Mouse (Mus musculus) midbrain, postnatal 0 days (tissue): ENCODE results near the gene Mon1a. TPM values are rescaled to one million over a fixed set of nuclear protein-coding genes. Genes with fewer than 3 reads are reported as not detected.

ENCODE experiments used
- ATAC-seq: fragments of 200-750 bp; cut with Nextera tagmentation; 2 replicates; pipeline ENCODE4 v1.8.0; 2017; ENCODE audit warnings: moderate number of reproducible peaks, mild to moderate bottlenecking, moderate TSS enrichment, moderate library complexity; ENCODE audit not compliant: low FRiP score
- DNase-seq: peaks from one replicate; pipeline ENCODE4 v3.0.0-alpha.2; 2015; ENCODE audit warnings: low spot score
- H3K27ac ChIP-seq: fragments of 300-500 bp; sonication (generic); 2 replicates; pipeline ENCODE4 v1.5.1; 2014; ENCODE audit warnings: low read depth, mild to moderate bottlenecking, low read length, mixed read lengths
- H3K27me3 ChIP-seq: fragments of 300-500 bp; sonication (generic); 2 replicates; pipeline ENCODE4 v1.6.1; 2014; ENCODE audit warnings: low read length, control low read depth, mixed read lengths; ENCODE audit not compliant: insufficient read depth
- H3K36me3 ChIP-seq: fragments of 300-500 bp; sonication (generic); 2 replicates; pipeline ENCODE4 v1.6.1; 2014; ENCODE audit warnings: low read length, control low read depth, mixed read lengths; ENCODE audit not compliant: insufficient read depth
- H3K4me1 ChIP-seq: fragments of 300-500 bp; sonication (generic); 2 replicates; pipeline ENCODE4 v1.6.1; 2014; ENCODE audit warnings: mild to moderate bottlenecking, control low read depth, antibody characterized with exemption, low read length, mixed read lengths; ENCODE audit not compliant: insufficient read depth
- H3K4me2 ChIP-seq: fragments of 300-500 bp; sonication (generic); 2 replicates; pipeline ENCODE4 v1.6.1; 2014; ENCODE audit warnings: low read depth, mild to moderate bottlenecking, low read length, mixed read lengths; ENCODE audit not compliant: poor library complexity, severe bottlenecking
- H3K4me3 ChIP-seq: fragments of 300-500 bp; sonication (generic); 2 replicates; pipeline ENCODE4 v1.5.1; 2014; ENCODE audit warnings: low read depth, mild to moderate bottlenecking, low read length, moderate library complexity
- H3K9ac ChIP-seq: fragments of 300-500 bp; sonication (generic); replicated peaks from 2 replicates; pipeline ENCODE4 v1.6.1; 2014; ENCODE audit warnings: mild to moderate bottlenecking, low read length, moderate library complexity, mixed read lengths; ENCODE audit not compliant: poor library complexity, severe bottlenecking
- H3K9me3 ChIP-seq: fragments of 300-500 bp; sonication (generic); 2 replicates; pipeline ENCODE4 v1.6.1; 2016; ENCODE audit warnings: low read length, control low read depth
- CTCF ChIP-seq: IDR thresholded peaks from 2 replicates; pipeline ENCODE4 v1.5.1; 2016; ENCODE audit warnings: antibody characterized with exemption, mild to moderate bottlenecking
- WGBS: fragments of 180-500 bp; shearing (Covaris S2); extraction: QIAGEN DNeasy Blood & Tissue Kit; methylation state at CpG from one replicate; pipeline ENCODE4 v1.1.7; 2014; 5-methylcytosine and 5-hydroxymethylcytosine counted together
- polyA plus RNA-seq: library from polyadenylated mRNA; unstranded; fragments of >200 nt; fragmentation: Nextera tagmentation; extraction: Ambion mirVana; gene quantifications from 2 replicates; pipeline ENCODE4 v1.2.1, GENCODE M21; 2015
- total RNA-seq: library from RNA; depleted of rRNA; stranded (reverse); fragments of >200 nt; gene quantifications from 2 replicates; pipeline ENCODE4 v1.2.3, GENCODE M21; 2014

The Mon1a gene
- total and polyA plus RNA-seq, 2 experiments from 2014 or later: 16.7 to 24.9 TPM

DNA sequence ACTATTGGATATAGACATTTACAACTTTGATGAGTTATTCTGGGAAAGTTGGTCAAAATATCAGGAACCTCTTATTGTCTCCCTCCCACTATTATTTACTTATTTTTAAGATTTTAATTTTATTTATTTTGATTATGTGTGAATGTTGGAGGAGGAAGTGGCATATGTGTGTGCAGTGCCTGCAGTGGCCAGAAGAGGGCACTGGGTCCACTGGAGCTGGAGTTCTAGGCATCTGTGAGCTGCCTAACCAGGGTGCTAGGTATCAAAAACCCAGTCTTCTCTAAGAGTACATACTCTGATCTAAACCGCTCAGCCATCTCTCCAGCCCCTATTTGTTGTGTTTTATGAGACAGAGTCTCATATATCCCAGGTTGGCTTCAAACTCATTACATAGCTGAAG is 3.1 kb downstream of the Mon1a start:
- peak; percentile 56 for TF ChIP-seq CTCF
- peaks cover 4% of the 10 kb centered on the region; the same call in 1 of the 2 replicates for H3K27me3 ChIP-seq
- H3K4me2 ChIP-seq: no peak overlapping the region
- H3K27ac ChIP-seq: no peak overlapping the region
- H3K4me3 ChIP-seq: no peak overlapping the region
- no peaks in the 10 kb centered on the region for H3K9me3 ChIP-seq
- ATAC-seq (no peak), DNase-seq (no peak)
- H3K9ac ChIP-seq: no peak overlapping the region
- 100% methylated on average over 1 of the region's 1 CpGs for WGBS
- H3K4me1 ChIP-seq: peaks cover 4% of the 10 kb centered on the region; the same call in 1 of the 2 replicates
- H3K36me3 ChIP-seq: no peaks in the 10 kb centered on the region

DNA sequence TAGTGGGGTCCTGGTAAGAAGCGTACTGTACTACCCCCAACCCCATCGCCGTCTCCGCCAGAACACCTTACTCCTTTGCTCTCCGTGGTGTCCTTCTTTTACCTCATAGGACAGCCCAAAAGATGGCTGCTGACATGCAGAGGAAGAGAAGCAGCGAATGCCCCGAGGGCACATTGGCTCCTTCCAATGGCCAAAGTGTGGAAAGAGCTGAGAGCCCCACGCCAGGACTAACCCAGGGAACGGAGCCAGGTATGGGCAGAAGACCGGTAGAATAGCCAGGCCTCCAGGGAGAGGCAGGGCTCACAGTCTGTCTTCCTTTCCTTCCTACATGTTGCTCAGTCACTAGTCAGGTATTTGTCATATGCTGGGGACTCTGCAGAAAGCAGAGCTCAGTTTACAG is 10.6 kb downstream of the Mon1a start:
- DNase-seq (no peak), ATAC-seq (no peak)
- no peak overlapping the region for H3K4me3 ChIP-seq
- TF ChIP-seq CTCF: no peak
- H3K4me2 ChIP-seq: no peak overlapping the region
- H3K9me3 ChIP-seq: no peaks in the 10 kb centered on the region
- WGBS: 85% methylated on average over 10 of the region's 10 CpGs
- H3K36me3 ChIP-seq: peaks cover 10% of the 10 kb centered on the region
- no peak overlapping the region for H3K27ac ChIP-seq
- H3K27me3 ChIP-seq: no peaks in the 10 kb centered on the region
- H3K9ac ChIP-seq: no peak overlapping the region
- H3K4me1 ChIP-seq: no peaks in the 10 kb centered on the region

DNA sequence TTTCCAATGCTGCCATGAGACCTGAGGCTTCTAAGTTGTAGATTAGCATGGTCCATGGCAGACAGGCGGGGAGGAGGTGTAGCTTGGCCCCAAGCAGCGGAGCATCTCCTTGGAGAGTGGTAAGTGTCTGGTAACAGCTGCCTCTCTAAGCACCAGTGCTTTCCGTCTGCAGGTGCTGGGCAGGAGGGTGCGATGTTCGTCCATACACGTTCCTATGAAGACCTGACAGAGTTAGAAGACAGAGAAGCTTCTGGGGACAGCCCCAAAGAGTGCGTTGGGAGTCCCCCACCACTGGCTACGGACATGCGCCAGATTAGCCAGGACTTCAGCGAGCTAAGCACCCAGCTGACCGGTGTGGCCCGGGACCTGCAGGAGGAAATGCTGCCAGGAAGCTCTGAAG is 11.9 kb downstream of the Mon1a start:
- Histone ChIP-seq H3K4me1 (no peaks in the 10 kb centered on the region), H3K4me2 (no peak overlapping the region), H3K4me3 (no peak overlapping the region), H3K27ac (no peak overlapping the region), H3K9ac (no peak overlapping the region), H3K36me3 (peaks cover 11% of the 10 kb centered on the region), H3K9me3 (no peaks in the 10 kb centered on the region), H3K27me3 (no peaks in the 10 kb centered on the region)
- ATAC-seq (no peak), DNase-seq (no peak)
- no peak for TF ChIP-seq CTCF
- WGBS: 74% methylated on average over 12 of the region's 12 CpGs

DNA sequence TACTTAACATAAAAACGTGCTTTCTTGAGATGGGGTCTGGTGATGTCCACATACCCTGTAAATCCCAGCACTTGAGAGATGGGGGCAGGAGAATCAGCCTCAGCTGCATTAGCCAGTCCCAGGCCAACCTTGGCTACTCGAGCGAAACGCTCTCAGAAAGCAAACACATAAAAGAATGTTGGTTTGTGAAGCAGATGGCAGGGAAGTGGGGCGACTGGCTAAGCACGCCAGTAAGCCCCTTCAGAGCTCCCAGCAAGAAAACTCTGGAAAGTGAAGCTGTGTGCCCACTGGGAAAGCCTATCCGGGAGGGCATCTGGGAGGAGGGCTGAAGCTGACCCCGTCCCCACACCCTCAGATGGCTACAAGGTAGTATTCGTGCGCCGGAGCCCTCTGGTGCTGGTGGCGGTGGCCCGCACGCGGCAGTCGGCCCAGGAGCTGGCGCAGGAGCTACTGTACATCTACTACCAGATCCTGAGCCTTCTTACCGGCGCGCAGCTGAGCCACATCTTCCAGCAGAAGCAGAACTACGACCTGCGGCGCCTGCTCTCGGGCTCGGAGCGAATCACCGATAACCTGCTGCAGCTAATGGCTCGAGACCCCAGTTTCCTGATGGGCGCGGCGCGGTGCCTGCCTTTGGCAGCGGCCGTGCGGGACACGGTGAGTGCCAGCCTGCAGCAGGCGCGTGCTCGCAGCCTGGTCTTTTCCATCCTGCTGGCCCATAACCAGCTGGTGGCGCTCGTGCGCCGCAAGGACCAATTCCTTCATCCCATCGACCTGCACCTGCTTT is 13.1 kb downstream of the Mon1a start:
- peaks cover 11% of the 10 kb centered on the region for H3K36me3 ChIP-seq
- no peaks in the 10 kb centered on the region for H3K4me1 ChIP-seq
- peak overlapping the region; percentile 34; the same call in 1 of the 2 replicates for H3K9ac ChIP-seq
- H3K9me3 ChIP-seq: no peaks in the 10 kb centered on the region
- no peaks in the 10 kb centered on the region for H3K27me3 ChIP-seq
- H3K4me3 ChIP-seq: peak overlapping the region; percentile 30
- ATAC-seq (peak; percentile 66; the same call in 1 of the 2 replicates), DNase-seq (peak; percentile 91)
- H3K27ac ChIP-seq: no peak overlapping the region
- WGBS: 12% methylated on average over 40 of the region's 44 CpGs
- peak; percentile 84 for TF ChIP-seq CTCF
- H3K4me2 ChIP-seq: peak overlapping the region; percentile 58

DNA sequence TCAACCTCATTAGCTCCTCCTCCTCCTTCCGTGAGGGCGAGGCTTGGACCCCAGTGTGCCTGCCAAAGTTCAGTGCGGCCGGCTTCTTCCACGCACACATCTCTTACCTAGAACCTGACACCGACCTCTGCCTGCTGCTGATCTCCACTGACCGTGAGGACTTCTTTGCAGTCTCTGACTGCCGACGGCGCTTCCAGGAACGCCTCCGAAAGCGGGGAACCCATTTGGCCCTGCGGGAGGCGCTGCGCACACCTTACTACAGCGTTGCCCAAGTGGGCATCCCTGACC is 13.6 kb downstream of the Mon1a start:
- H3K4me2 ChIP-seq: peak overlapping the region; percentile 58
- H3K36me3 ChIP-seq: peaks cover 11% of the 10 kb centered on the region
- no peak overlapping the region for H3K27ac ChIP-seq
- ATAC-seq (no peak), DNase-seq (no peak)
- peaks cover 1% of the 10 kb centered on the region; the same call in 1 of the 2 replicates for H3K4me1 ChIP-seq
- H3K4me3 ChIP-seq: peak overlapping the region; percentile 30
- no peaks in the 10 kb centered on the region for H3K27me3 ChIP-seq
- H3K9ac ChIP-seq: no peak overlapping the region
- TF ChIP-seq CTCF: no peak
- H3K9me3 ChIP-seq: no peaks in the 10 kb centered on the region
- 13% methylated on average over 17 of the region's 17 CpGs for WGBS

DNA sequence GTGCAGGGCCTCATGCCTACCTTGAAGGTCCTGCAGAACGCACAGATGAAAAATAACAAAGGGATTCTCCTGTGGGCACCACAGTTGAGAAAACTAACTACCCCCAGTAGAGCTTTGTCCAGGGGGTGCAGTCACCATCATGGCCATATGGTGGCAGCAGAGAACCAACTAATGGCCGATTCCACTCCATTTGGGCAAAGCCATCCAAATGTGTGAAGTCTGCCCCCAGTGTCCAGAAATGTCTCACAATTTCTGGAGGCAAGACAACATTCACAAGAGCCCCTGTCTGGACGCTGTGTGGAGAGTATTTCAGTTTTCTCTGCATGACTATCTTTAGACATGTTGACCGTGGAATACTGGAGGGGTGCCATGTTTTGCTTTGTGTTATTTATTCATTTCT is 16.8 kb downstream of the Mon1a start:
- no peaks in the 10 kb centered on the region for H3K27me3 ChIP-seq
- TF ChIP-seq CTCF: peak; percentile 98
- H3K9me3 ChIP-seq: no peaks in the 10 kb centered on the region
- H3K4me2 ChIP-seq: no peak overlapping the region
- 0 out of 2 replicates have a peak overlapping the region, but pooled peaks have one; percentile 38 for H3K27ac ChIP-seq
- ATAC-seq (peak; percentile 55), DNase-seq (peak; percentile 91)
- 2% methylated on average over 4 of the region's 4 CpGs for WGBS
- no peak overlapping the region for H3K9ac ChIP-seq
- H3K4me3 ChIP-seq: no peak overlapping the region
- H3K36me3 ChIP-seq: peaks cover 11% of the 10 kb centered on the region
- H3K4me1 ChIP-seq: peaks cover 5% of the 10 kb centered on the region; the same call in 1 of the 2 replicates
